Mouse (Mus musculus) frontal cortex, adult (tissue): Measurements from ENCODE around the gene Plekhs1.
A peak's percentile ranks its signal among the peaks of the same experiment; 100 is the strongest.

Experiments
- ATAC-seq: cut with Nextera tagmentation; 2 replicates; pipeline ENCODE4 v1.9.2; 2017; ENCODE audit warnings: mild to moderate bottlenecking, moderate library complexity, mixed read lengths; ENCODE audit not compliant: low TSS enrichment

The Plekhs1 gene

GRCm38 (mm10) chr19:56461522-56462101 lies at the start of gene Plekhs1:
TSS of gene Plekhs1 (plus strand) at chr19:56461640.
- ATAC-seq: no peak

- ATAC-seq: no peak
Measured at GRCm38 (mm10) chr19:56418404-56418803, 43.0 kb upstream of the Plekhs1 start.

- ATAC-seq: no peak
Measured at GRCm38 (mm10) chr19:56419452-56419851, 42.0 kb upstream of the Plekhs1 start.

DNA sequence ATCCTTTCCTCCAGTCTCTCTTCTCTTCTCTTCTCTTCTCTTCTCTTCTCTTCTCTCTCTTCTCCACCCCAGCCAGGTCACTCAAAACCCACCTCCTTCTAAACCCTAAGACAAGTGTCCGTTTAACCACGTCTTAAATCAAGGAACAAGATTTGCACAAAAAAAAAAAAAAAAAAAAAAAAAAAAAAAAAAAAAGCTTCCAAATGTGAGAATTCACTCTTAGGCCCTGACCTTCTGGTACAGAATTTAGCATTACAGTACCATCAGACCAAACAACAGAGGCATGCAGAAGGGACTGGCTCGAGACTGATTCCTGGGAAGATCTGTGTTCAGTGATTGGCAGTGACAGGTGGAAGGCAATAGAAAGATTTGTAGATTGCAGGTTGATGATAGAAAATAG lies 41.1 kb upstream of the Plekhs1 start:
- no peak for ATAC-seq

DNA sequence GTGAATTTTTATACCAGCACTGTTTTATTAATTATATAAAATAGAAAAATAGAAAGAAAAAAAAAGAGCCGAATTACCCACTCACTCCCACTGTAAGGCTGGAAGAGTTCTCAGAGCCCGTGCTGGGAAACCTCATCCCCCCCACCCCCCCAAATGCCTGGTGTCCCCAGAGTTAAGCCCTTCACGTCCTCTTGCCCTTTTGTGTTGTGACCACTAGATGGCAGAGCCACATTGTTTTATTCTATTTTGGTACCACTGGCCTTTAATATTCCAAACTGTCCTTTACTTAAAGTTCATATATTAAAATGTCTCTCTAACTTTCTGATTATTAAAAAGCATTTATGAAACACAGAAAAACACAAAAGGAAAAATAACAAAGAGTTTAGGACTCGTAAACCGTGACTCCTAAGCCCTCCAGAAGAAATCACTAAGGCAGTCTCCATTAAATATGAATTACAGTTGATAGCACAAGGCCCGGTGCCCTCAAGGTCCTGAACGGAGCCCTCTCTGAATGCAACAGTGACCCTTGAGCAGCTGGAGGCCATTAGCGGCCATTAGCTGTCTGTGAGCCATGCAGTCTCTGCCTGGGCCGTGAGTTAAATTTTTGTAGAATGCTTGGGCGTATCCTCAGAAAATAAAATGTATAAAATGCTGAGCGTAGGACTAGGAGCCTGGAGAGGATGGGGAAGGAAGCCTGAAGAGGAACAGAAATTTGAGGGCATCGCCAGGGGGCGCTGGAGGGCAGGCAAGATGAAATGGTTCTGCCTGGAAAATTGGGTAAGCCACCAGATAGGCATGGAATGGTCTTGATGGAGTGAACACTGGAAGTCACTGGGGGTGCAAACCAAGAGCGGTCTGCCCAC lies 38.7 kb upstream of the Plekhs1 start:
- ATAC-seq: peak; percentile 88

- ATAC-seq: peak; percentile 60
Measured at GRCm38 (mm10) chr19:56423370-56423769, 38.1 kb upstream of the Plekhs1 start.

- no peak for ATAC-seq
Measured at GRCm38 (mm10) chr19:56424606-56425395, 36.6 kb upstream of the Plekhs1 start.

- ATAC-seq: no peak
Measured at GRCm38 (mm10) chr19:56425492-56425891, 35.9 kb upstream of the Plekhs1 start.

- ATAC-seq: no peak
Measured at GRCm38 (mm10) chr19:56430369-56430768, 31.1 kb upstream of the Plekhs1 start.

DNA sequence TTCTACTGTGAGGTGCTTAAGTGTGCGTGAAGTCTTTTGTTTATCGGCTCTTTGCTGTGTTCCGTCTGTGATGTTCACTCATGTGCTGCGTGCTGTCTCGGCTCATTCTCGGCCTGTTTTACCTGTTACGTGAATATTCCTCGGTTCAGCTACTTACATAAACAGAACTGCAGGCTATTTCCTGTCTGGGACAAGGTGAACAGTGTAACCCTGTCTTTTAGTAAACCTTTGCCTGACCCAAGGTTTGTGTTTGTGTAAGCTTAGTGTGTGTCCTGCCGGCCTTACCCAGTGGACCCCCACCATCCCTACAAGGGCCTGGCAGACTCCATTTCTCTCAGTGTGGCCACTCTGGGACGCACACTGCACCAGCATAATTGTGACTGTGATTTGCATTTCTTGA lies 28.7 kb upstream of the Plekhs1 start:
- ATAC-seq: no peak

- ATAC-seq: no peak
Measured at GRCm38 (mm10) chr19:56433581-56433980, 27.9 kb upstream of the Plekhs1 start.

DNA sequence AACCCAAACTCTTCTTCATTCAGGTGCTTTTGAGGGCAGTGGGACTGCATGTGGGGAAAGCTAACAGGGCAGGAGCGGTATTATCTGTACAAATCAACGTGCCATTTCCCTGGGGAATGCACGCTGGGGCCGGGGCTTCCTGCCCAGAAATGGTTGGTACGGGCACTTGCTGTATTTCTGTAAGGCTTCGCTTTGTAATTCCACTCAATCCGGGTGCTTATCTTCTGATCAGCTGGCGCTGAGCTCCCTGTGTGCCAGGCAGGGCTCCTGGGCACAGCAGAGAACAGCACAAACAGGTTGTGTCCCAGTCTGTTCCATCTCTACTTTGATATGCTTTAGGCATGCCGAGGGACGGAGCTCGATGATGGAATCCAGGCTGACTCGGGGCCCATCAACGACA lies 25.1 kb upstream of the Plekhs1 start:
- no peak for ATAC-seq

DNA sequence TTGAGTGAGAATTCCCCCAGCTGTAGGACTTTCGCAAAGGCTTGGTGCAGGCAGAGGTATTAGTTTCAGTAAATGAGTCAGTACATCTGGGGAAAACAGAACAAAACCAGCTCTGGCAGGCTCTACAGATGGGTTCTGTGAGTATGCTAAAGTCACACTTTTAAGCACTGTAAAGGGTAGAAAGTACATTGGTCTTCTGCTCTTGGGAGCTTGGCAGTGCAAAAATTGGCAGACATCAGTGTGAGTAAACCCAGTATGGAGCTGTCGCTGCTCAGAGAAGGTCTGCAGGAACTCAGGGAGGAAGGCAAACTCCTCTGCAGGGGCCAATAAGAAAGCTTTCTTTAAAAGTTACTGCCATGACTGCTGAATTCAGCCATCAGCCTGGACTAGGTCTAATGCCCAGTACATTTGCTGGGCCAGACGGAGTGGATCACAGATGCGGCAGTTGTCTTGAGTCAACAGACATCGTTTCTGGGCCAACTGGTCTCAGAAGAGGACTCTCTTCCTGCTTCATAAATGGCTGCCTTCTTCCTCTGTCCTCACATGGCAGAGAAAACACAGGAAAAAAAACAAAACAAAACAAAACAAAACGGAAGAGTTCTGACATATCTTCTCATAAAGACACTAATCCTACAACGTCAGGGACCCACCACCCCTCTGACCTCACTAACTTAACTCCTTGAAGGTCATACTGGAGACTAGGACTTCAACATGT lies 22.9 kb upstream of the Plekhs1 start:
- peak; percentile 66 for ATAC-seq

GRCm38 (mm10) chr19:56439072-56439434 lies 22.4 kb upstream of the Plekhs1 start:
- no peak for ATAC-seq

DNA sequence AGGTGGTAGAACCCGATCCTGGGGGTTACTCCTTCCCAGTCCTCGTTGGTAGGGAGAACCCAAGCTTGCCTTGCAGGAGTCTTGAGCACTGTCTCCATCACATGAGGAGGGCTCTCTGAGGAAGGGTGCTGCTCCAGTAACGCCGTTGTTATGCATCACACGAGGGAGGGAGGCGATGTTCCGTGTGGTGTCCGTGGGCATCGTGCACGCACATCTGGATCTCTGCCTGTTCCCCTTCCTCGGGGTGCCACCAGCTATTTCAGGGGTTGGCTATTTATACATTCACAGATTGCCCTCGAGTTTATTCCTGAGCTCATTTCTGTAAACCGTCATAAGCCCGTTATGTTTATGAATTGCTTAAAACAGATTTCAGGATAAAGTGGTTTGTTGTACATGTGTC lies 18.0 kb upstream of the Plekhs1 start:
- ATAC-seq: 0 out of 2 replicates have a peak, but pooled peaks have one; percentile 31

GRCm38 (mm10) chr19:56448784-56449183 lies 12.7 kb upstream of the Plekhs1 start:
- no peak for ATAC-seq

GRCm38 (mm10) chr19:56449537-56449936 lies 11.9 kb upstream of the Plekhs1 start:
- peak; percentile 48 for ATAC-seq

GRCm38 (mm10) chr19:56450892-56451291 lies 10.5 kb upstream of the Plekhs1 start:
- peak; percentile 56; the same call in 1 of the 2 replicates for ATAC-seq

GRCm38 (mm10) chr19:56451867-56452266 lies 9.6 kb upstream of the Plekhs1 start:
- ATAC-seq: no peak

- ATAC-seq: peak; percentile 66; the same call in 1 of the 2 replicates
Measured at GRCm38 (mm10) chr19:56452421-56452820, 9.0 kb upstream of the Plekhs1 start.

GRCm38 (mm10) chr19:56454862-56455261 lies 6.6 kb upstream of the Plekhs1 start:
- ATAC-seq: no peak

DNA sequence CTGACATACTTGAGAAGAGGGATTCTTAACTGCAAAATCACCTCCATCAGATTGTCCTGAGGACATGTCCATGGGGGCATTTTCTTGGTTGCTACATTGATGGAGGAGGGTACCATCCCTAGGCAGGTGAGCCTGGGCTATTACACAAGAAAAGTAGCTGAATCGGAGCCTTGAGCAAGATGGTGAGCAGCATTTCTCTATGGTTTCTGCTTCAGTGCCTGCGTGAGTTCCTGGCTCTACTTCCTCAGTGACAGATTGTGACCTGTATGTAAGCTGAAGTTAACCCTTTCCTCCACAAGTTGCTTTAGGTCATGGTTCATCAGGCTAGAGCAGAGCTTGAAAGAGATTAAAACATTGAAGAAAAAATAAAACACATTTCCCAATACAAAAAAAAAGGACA lies 6.1 kb upstream of the Plekhs1 start:
- no peak for ATAC-seq
